Mouse (Mus musculus): ENCODE measurements around the gene Hist4h4. TPM values are rescaled to one million over a fixed set of nuclear protein-coding genes. Genes with fewer than 3 reads are reported as not detected.

The Hist4h4 gene
- polyA plus RNA-seq, 1 experiment from 2014 or later = 1.1 TPM

DNA sequence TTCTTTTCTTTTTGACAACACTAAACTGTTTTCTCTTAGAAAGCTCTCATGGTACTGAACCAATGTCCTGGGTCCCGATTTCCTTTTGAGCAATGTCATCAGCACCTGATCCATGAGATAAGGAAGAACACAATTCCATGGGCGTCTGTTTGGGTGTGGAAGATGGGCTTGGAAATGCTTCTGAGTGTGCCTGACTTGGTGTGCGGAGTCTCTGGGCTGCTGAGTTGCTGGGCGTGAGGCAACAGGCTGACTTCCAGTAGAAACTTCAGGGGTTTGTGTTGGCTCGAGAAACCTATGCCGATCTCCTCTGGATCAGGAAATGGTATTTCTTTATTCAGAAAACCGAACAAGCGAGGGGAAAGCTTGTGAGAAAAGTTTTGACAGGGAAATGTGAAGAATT, 35.1 kb downstream of the Hist4h4 start:
- H3K9ac ChIP-seq (replicated peaks) = no peak overlapping the region
- H3K27me3 ChIP-seq = no peaks in the 10 kb centered on the region
- H3K27ac ChIP-seq (replicated peaks) = no peak overlapping the region
- no peak overlapping the region for H3K4me2 ChIP-seq (replicated peaks)
- 89% methylated on average over 8 of the region's 8 CpGs for WGBS
- no peaks in the 10 kb centered on the region for H3K36me3 ChIP-seq
- no peak overlapping the region for H3K4me3 ChIP-seq
- H3K4me1 ChIP-seq = no peaks in the 10 kb centered on the region
- no peaks in the 10 kb centered on the region for H3K9me3 ChIP-seq
- ATAC-seq (replicated peaks) = no peak

DNA sequence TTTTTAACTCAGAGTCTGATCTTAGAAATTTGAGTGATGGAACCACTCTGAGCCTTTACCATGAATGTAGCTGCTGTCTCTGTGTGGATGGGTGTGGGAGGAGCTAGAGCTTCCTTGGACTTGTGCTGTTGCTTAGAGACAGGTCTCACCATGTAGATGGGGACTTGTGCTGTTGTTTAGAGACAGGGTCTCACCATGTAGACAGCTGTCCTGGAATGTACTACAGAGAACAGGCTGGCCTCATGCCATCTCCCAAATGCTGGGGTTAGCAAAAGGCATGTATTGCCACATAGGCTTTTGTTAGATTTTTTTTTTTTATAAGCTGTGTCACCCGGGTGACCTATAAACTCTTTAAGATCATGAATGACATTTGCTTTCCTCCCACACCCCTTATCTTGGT, 40.3 kb downstream of the Hist4h4 start:
- H3K4me1 ChIP-seq = no peaks in the 10 kb centered on the region
- 88% methylated on average over 1 of the region's 1 CpGs for WGBS
- no peaks in the 10 kb centered on the region for H3K36me3 ChIP-seq
- H3K9me3 ChIP-seq = no peaks in the 10 kb centered on the region
- H3K4me2 ChIP-seq (replicated peaks) = no peak overlapping the region
- H3K9ac ChIP-seq (replicated peaks) = no peak overlapping the region
- H3K27me3 ChIP-seq = no peaks in the 10 kb centered on the region
- no peak overlapping the region for H3K4me3 ChIP-seq
- ATAC-seq (replicated peaks) = no peak
- no peak overlapping the region for H3K27ac ChIP-seq (replicated peaks)

Small RNA genes within 50 kb of the gene (microRNA-seq; reads per million reads assigned to microRNA genes)
- gene Gm44364 = not detected

Other genes starting within 250 kb of the Hist4h4 start
- gene Plbd1, start 142.5 kb downstream of the Hist4h4 start, polyA plus RNA-seq (2015; fragmentation: Nextera tagmentation; extraction: Ambion mirVana) = 0.29 and 0.34 TPM in 2 replicates
- 0.05 TPM in 2 replicates for gene Gucy2c, start 22.6 kb downstream of the Hist4h4 start, polyA plus RNA-seq (2015; fragmentation: Nextera tagmentation; extraction: Ambion mirVana)
- gene H2afj, start 3.8 kb upstream of the Hist4h4 start, polyA plus RNA-seq (2015; fragmentation: Nextera tagmentation; extraction: Ambion mirVana) = 120 and 132 TPM in 2 replicates
- gene BC049715, start 23.2 kb upstream of the Hist4h4 start, polyA plus RNA-seq (2015; fragmentation: Nextera tagmentation; extraction: Ambion mirVana) = 0.93 and 1.1 TPM in 2 replicates
- 79.0 and 82.5 TPM in 2 replicates for gene Wbp11, start 23.8 kb upstream of the Hist4h4 start, polyA plus RNA-seq (2015; fragmentation: Nextera tagmentation; extraction: Ambion mirVana)
- 0.18 TPM in 1 of 2 replicates, not detected in the other for gene Smco3, start 31.0 kb upstream of the Hist4h4 start, polyA plus RNA-seq (2015; fragmentation: Nextera tagmentation; extraction: Ambion mirVana)
- 0.06 TPM in 1 of 2 replicates, not detected in the other for gene Art4, start 53.3 kb upstream of the Hist4h4 start, polyA plus RNA-seq (2015; fragmentation: Nextera tagmentation; extraction: Ambion mirVana)
- 7.2 and 8.8 TPM in 2 replicates for gene Mgp, start 71.4 kb upstream of the Hist4h4 start, polyA plus RNA-seq (2015; fragmentation: Nextera tagmentation; extraction: Ambion mirVana)
- gene Erp27, start 117.8 kb upstream of the Hist4h4 start, polyA plus RNA-seq (2015; fragmentation: Nextera tagmentation; extraction: Ambion mirVana) = 0.18 and 0.66 TPM in 2 replicates
- not detected in 2 replicates for gene Pde6h, start 119.4 kb upstream of the Hist4h4 start, polyA plus RNA-seq (2015; fragmentation: Nextera tagmentation; extraction: Ambion mirVana)
- 16.8 and 17.1 TPM in 2 replicates for gene Arhgdib, start 137.5 kb upstream of the Hist4h4 start, polyA plus RNA-seq (2015; fragmentation: Nextera tagmentation; extraction: Ambion mirVana)

Data from forebrain, embryonic 15.5 days (tissue).